Mouse (Mus musculus): Measurements from ENCODE around the gene 1700037H04Rik. TPM values are rescaled to one million over a fixed set of nuclear protein-coding genes. Genes with fewer than 3 reads are reported as not detected.

The 1700037H04Rik gene
- total RNA-seq (2021), result 10 to 100 TPM; 82.0 to 96.4 TPM
- long read RNA-seq, experiment 1, transcript 1700037H04Rik-204 (3 exons, 1,647 nt), result minor isoform, 7 of 89 reads
- long read RNA-seq, experiment 1, transcript 1700037H04Rik-202 (6 exons, 1,241 nt), result major isoform, 69 of 89 reads
- long read RNA-seq, experiment 1, partial matches to known transcripts, result 2 of 89 reads
- long read RNA-seq, experiment 1, other reads (novel, unspliced or antisense), result 11 of 89 reads
- long read RNA-seq, experiment 2, transcript 1700037H04Rik-202 (6 exons, 1,241 nt), result major isoform, 28 of 53 reads
- long read RNA-seq, experiment 2, transcript 1700037H04Rik-204 (3 exons, 1,647 nt), result minor isoform, 11 of 53 reads
- long read RNA-seq, experiment 2, partial matches to known transcripts, result 3 of 53 reads
- long read RNA-seq, experiment 2, other reads (novel, unspliced or antisense), result 9 of 53 reads

DNA sequence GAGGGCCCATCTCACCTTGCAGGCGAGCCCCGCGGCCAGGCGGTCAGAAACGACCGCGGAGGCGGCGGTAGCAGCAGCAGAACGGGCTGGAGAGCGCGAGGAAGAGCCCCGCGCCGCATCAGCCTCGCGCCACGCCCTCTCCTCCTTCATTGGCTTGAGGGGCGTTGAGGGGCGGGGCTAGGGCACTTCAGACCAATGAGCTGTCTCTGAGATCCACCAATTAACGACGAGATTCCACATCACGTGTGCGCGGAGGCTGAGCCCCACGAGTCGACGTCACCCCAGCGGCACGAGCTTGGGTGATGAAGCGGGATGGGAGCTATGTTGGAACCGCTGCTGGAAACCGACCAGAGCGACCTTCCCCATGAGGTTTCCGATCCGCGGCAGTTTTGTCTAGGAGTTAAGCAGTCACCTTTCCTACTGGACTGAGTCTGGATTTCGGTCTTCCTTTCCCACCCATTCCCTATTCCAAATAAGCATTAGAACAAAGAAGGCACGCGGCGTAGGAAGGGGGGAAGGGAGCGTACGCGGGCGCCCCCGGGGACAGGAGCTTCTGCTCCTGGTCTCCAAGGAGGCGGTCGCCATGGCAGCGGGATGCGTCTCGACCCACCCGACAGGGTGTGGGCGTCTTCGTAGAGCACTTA, at the start of gene 1700037H04Rik:
TSS of gene 1700037H04Rik (minus strand) at position 144 of the 644 bp plus-strand sequence.
- DNase-seq, result peak; percentile 96

DNA sequence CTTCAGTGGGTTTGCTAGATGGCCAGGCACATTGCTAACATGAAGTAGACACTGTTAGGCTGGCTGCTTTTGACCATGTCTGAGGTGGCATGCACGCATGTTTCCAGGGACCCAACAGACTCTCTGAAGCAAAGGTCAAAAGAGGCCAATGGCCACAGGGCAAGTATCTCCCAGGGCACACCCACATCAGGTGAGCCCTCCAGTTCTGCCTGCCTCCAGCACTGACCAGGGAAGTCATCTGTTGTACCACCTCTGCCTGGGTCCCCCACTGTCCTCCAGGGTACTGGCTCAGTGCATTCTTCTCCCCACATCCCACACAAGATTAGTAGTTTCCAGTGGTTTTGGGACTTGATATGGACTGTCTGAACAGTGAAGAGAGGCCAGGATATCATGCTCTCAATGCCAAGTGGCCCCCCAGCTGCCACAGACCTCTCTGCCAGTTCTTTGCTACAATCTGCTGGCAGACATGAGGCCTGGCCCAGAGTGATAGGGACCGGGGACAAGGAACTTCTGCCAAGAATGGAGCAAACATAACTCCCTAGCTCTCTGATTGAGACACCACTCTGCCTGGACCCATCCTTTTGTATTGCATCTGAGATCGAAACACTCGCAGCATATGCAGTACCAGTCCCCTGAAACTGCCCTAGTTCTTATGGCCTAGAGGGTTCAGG, 49.4 kb upstream of the 1700037H04Rik start:
- DNase-seq, result no peak

DNA sequence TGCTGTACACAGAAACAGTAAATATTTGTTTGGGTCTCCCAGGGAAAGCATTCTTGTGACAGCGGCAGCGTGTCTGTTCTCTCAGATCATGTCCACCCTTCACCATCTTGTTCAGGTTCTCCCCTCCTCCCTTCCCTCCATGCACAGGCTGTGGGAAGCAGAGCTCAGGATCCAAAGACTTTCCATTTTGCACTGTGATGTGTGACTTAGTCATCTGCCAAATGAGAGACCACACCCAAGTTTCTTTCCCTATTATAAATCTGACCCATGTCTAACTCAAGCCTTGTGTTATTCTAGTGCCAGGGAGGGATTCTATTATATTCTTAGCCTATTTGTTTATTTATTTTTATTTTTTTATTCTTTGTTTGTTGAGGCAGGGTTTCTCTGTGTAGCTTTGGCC, 48.5 kb upstream of the 1700037H04Rik start:
- no peak for DNase-seq

DNA sequence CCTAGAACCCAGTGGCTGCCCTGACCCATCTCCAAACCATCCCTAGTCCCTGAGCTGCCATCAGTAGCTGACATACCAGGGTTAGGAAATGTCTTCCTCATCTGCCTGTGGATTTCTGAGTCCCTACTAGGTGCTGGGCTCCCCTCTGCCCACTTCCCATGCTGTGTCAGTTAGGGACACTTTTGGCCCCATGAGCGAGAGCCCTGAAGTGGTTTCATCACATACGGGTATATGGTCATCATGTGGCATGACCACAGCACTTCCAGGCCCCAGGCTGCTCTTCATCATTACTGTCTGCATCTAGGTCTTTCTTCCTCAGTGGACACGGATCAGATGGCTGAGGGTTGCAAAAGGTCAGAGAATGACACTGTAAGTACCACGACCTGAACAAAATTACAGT, 46.9 kb upstream of the 1700037H04Rik start, which contains the start of gene Ap5s1:
TSS of gene Ap5s1 (plus strand) at position 301 of the 400 bp plus-strand sequence.
- no peak for DNase-seq

DNA sequence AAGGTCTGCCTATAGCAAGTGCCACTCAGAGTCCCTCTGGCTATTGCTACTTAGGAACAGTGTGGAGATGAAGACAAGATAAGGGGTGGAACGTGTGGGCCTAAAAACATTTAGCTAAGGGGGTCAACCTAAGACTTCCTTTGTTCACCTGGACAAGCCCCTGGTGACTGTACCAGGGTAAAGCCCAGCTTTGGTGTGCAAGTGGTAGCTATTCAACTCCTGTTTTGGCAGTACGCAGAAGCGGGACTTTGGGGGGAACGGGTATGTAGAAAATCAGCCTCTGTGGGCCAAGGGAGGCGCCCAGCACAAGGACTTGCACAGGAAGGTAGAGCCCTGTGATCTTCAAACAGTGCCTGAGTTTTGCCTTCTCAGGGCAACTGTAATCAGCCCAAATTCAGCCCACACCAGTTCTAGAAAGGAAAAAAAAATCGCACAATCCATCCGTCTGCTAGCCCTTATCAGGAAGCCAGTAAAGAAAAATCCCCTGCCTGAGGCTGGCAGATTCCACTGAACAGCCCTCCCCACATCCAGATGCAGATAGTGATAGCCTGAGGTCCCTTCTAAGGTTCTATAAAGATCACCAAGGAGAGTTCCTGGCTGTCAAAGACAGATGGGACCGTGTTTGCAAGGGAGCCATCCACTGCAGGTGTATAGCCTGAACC, 45.8 kb upstream of the 1700037H04Rik start:
- DNase-seq, result no peak

DNA sequence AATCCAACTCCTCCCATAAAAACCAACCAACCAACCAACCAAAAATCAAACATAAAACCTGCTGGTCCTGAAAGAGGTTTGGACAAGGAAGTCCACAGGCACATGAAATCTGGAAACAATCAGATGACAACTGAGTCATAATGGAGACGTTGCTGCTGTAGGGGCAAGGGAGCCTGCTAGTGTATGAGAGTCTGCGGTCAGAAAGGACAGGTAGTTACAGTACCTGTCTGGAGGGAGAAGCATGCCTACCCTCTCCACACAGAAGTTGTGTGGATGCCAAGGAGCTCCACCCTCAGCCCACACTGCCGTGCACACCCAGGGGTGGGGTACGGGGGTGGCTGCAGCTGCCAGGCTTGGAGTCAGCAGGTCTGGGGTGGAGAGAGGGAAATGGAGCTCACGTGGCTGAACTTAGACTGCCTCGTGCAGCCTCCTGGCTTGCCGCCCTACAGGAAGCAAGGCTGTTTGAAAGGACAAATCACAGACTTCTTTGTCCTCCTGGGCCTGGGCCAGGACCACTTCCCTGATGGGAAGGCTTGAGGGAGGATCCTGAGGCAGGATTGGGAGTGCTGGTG, 44.6 kb upstream of the 1700037H04Rik start:
- DNase-seq, result peak; percentile 93

- DNase-seq, result no peak
Measured at GRCm38 (mm10) chr2:131203816-131204409, 44.0 kb upstream of the 1700037H04Rik start.

DNA sequence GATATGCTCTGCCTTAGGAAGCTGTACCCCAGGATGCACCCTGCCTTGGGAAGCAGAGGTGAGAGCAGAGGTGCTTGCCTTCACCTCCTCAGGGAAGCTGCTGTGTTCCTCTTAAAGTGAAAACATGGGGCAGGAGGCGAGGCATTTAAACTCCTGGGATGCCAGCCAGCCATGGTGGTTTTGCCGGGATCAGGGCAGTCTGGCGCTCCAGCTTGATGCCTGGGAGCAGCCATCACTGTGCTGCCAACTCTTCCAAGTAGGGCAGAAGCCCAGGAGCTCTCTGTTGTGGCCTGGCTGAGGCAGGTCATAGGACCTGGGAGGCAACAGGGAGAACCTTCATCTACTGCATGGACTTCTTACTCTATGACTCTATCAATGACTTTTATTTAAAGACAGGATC, 41.4 kb upstream of the 1700037H04Rik start:
- DNase-seq, result peak; percentile 42

- DNase-seq, result no peak
Measured at GRCm38 (mm10) chr2:131200710-131201109, 40.8 kb upstream of the 1700037H04Rik start.

GRCm38 (mm10) chr2:131196606-131197316, 36.9 kb upstream of the 1700037H04Rik start:
- DNase-seq, result no peak

GRCm38 (mm10) chr2:131191005-131191390, 31.1 kb upstream of the 1700037H04Rik start:
- no peak for DNase-seq

DNA sequence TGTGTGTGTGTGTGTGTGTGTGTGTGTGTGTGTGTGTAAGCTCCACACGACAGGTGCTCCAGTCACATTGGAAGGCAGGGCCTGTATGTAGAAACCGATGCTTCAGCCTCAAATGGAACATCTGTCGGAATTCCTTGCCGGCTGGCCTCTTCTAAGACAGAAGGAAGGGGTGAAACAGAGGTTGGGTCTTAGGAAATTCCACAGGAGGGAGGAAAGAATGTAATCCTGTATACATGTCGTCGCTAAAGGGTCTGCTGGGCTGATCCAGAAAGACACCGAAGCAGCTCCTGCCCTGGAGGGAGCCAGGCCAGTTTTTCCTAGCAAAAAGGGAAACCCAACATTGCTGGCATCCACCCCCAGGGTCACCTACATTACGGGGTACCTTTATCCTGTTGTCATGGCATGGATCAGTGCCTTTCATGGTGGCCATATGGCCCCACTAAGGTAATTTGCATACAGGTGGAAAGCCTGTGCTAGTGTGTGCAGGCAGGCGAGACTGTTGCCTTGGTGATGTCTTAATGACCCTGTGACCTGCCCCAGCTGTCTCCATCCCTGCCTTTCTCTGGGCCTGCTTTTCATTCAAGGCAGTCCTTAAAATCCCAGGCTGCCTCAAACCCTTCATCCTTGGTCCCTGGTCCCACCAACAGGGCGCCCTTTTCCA, 30.6 kb upstream of the 1700037H04Rik start:
- no peak for DNase-seq

- no peak for DNase-seq
Measured at GRCm38 (mm10) chr2:131189521-131190309, 29.8 kb upstream of the 1700037H04Rik start.

DNA sequence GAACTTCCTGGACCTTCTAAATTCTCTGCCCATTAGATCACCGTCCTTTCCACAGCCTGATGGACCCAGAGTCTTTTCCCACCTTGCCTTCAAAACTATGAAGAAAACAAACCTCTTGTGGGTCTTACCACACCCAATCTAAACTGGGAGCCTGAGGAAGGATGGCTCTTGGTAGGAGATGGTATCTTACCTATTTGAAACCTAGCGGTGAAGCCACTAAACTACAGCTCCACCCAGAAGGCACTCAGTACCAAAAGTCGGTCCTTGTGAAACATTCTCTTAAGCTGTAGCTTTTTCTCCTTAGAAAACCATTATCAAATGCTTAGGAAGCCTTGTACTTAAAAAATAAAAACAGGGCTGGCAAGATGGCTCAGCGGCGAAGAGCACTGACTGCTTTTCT, 28.4 kb upstream of the 1700037H04Rik start:
- DNase-seq, result no peak

- DNase-seq, result no peak
Measured at GRCm38 (mm10) chr2:131187602-131187922, 27.7 kb upstream of the 1700037H04Rik start.

DNA sequence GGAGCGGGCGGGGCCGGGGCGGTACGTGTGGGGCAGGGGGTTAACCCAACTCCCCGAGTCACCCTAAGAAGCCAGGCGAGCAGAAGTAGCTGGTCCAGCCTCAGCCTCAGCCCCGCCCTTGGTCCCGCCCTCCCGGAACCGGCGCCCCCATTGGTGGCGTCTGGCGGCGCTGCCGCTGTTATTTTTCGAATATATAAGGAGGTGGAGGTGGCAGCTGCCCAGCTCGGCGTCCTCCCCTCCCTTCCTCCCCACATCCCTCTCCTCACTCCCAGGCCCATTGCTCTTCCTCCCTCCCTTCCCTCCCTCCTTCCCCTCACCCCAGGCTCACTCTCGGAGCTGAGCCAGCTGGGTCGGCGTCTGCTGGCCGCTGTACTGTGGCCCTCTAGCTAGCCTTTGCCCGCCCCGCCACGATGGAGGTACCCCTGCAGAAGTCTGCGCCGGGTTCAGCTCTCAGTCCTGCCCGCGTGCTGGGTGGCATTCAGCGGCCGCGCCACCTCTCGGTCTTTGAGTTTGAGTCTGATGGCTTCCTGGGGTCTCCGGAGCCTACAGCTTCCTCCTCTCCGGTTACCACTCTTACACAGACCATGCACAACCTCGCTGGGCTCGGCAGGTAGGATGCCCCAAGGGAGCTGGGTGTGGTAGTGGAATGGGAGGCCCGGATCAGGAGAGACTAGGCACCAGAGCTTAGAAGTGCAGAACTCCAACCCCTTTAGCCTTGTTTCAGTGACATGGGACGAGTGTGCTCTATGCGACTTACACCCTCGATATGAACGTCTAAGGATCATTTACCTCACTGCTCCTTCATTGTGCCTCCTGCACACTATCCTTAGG, 27.1 kb upstream of the 1700037H04Rik start, which contains the start of the genes Cdc25b and Spef1:
TSS of gene Cdc25b (plus strand) at position 179 of the 831 bp plus-strand sequence.
TSS of gene Spef1 (minus strand) at position 512 of the 831 bp plus-strand sequence.
- peak; percentile 91 for DNase-seq

GRCm38 (mm10) chr2:131186343-131186742, 26.5 kb upstream of the 1700037H04Rik start:
- DNase-seq, result no peak

GRCm38 (mm10) chr2:131179990-131180587, 20.2 kb upstream of the 1700037H04Rik start, which contains the start of gene Cenpb:
Gene Cenpb, minus strand, starts transcription at chr2:131180067.
- peak; percentile 93 for DNase-seq
